Mouse (Mus musculus): ENCODE data around the gene Slc15a1. TPM values are rescaled to one million over a fixed set of nuclear protein-coding genes. Genes with fewer than 3 reads are reported as not detected.

Gene Slc15a1
- polyA plus RNA-seq, 1 experiment from 2014 or later, result not detected

DNA sequence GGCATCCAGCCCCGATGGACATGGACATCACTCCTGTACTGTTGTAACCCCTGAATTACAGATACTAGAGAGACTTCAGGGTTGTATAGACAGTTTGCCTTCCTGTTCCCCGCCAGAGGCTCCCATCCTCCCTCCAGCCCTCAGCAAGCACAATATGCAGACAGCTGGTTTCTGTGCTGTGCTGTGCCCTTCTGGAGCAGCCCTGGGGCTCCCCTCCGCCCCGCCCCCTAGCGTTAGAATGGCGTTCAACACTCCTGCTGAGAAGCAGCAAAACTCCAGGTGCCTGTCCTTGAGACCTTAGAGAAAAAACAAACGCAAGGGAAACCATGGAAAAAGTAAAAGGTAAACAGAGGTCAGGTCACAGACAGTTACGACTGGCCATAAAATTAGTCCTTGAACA lies 59.9 kb downstream of the Slc15a1 start:
- no peak overlapping the region for H3K4me2 ChIP-seq
- H3K9me3 ChIP-seq (replicated peaks), result no peaks in the 10 kb centered on the region
- no peak overlapping the region for H3K9ac ChIP-seq
- WGBS, result 17% methylated on average over 8 of the region's 8 CpGs
- ATAC-seq, result peak; percentile 66; the same call in 1 of the 2 replicates
- H3K36me3 ChIP-seq (ENCODE audit: poor library complexity, severe bottlenecking), result no peaks in the 10 kb centered on the region
- H3K4me3 ChIP-seq, result no peak overlapping the region
- no peak overlapping the region for H3K27ac ChIP-seq
- peaks cover 7% of the 10 kb centered on the region; the same call in 1 of the 2 replicates for H3K4me1 ChIP-seq
- H3K27me3 ChIP-seq, result no peaks in the 10 kb centered on the region

DNA sequence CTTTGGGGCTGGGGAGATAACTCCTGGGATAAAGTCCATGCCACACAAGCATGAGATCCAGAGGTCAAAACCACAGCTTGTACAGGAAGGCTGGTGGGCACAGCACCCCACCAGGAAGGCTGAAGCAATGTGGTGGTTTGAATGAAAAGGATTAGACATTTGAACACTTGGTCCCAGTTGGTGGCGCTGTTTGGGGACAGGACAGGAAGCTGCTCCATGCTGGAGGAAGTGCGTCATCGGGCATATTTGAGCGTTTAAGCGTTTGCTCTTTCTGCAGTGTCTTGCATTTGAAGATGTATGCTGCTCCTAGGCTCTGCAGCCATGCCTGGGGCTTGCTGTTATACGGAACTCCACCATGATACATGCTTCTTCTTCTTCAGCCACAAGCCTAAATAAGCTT lies 64.2 kb downstream of the Slc15a1 start:
- Histone ChIP-seq H3K27ac (no peak overlapping the region), H3K36me3 (ENCODE audit: poor library complexity, severe bottlenecking) (no peaks in the 10 kb centered on the region), H3K9ac (no peak overlapping the region), H3K4me3 (no peak overlapping the region), H3K9me3 (replicated peaks) (no peaks in the 10 kb centered on the region), H3K27me3 (no peaks in the 10 kb centered on the region), H3K4me2 (no peak overlapping the region), H3K4me1 (no peaks in the 10 kb centered on the region)
- WGBS, result 95% methylated on average over 6 of the region's 6 CpGs
- no peak for ATAC-seq

DNA sequence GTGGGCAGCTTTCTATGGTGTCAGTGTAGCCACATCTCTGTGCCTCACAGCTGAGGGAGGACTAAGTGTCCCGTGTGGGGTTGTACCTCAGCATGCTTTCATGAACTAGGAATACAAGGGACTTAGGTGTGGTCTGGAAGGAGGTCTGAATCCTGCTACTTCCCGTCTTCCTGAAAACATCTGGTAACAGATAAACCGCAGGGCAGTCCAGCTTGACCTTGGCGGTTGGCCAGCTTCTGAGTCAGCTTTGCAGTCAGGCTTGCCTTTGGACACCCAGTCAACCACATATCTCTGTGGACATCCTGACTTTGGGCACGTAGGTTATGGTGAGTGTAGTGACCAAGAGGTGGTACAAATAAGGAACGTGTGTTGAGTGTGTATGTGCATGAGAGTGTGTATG lies 68.0 kb downstream of the Slc15a1 start:
- WGBS, result 85% methylated on average over 6 of the region's 6 CpGs
- no peaks in the 10 kb centered on the region for H3K36me3 ChIP-seq (ENCODE audit: poor library complexity, severe bottlenecking)
- H3K27ac ChIP-seq, result no peak overlapping the region

DNA sequence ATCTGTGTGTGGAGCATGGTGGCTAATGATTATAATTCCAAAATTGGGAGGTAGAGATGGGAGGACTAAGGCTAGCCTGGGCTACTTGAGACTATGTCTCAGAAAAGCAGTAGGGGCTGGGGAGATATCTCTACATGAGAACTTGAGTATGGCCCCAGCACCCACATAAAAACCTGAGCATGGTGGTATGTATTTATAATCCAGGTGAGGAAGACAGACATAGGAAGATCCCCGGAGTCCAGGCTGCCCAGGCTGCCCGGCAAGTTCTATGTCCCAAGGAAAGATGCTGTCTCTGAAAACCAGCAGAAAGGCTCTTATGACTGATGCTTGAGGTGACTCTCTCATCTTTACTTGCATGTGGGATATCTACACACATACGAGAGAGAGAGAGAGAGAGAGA lies 68.6 kb downstream of the Slc15a1 start:
- ATAC-seq, result no peak
- Histone ChIP-seq H3K9ac (no peak overlapping the region), H3K4me1 (no peaks in the 10 kb centered on the region), H3K4me2 (no peak overlapping the region), H3K27ac (no peak overlapping the region), H3K4me3 (no peak overlapping the region), H3K9me3 (replicated peaks) (no peaks in the 10 kb centered on the region), H3K27me3 (no peaks in the 10 kb centered on the region), H3K36me3 (ENCODE audit: poor library complexity, severe bottlenecking) (no peaks in the 10 kb centered on the region)
- 96% methylated on average over 3 of the region's 3 CpGs for WGBS

More for the DNA sequence above, 68.0 kb downstream of the Slc15a1 start:
- H3K4me2 ChIP-seq, result no peak overlapping the region
- no peak overlapping the region for H3K9ac ChIP-seq
- no peak for ATAC-seq
- no peaks in the 10 kb centered on the region for H3K27me3 ChIP-seq
- no peaks in the 10 kb centered on the region for H3K4me1 ChIP-seq
- no peaks in the 10 kb centered on the region for H3K9me3 ChIP-seq (replicated peaks)
- H3K4me3 ChIP-seq, result no peak overlapping the region

DNA sequence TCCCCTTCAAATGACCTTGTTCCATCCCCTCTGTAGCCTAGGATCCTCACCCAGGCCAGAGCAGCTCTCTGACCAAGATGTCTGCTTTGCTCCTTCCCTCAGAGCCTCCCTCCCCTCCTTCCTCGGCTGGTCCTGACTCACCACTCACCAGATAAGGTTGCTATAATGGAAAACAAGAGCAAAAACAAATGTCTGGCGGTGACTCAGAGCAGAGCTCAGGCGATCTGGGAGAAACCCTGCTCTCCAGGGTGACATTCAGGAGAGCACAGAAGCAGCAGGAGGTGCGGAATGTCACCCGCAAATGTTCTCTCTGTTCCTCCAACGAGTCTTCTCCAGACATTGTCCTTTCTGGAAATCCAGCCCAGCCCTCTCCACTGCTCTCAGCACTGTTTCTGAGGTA lies 69.3 kb downstream of the Slc15a1 start:
- no peak overlapping the region for H3K4me2 ChIP-seq
- no peak overlapping the region for H3K27ac ChIP-seq
- H3K4me1 ChIP-seq, result no peaks in the 10 kb centered on the region
- H3K9ac ChIP-seq, result no peak overlapping the region
- no peaks in the 10 kb centered on the region for H3K9me3 ChIP-seq (replicated peaks)
- no peaks in the 10 kb centered on the region for H3K27me3 ChIP-seq
- H3K36me3 ChIP-seq (ENCODE audit: poor library complexity, severe bottlenecking), result no peaks in the 10 kb centered on the region
- 55% methylated on average over 6 of the region's 6 CpGs for whole genome bisulfite sequencing
- no peak overlapping the region for H3K4me3 ChIP-seq
- no peak for ATAC-seq

DNA sequence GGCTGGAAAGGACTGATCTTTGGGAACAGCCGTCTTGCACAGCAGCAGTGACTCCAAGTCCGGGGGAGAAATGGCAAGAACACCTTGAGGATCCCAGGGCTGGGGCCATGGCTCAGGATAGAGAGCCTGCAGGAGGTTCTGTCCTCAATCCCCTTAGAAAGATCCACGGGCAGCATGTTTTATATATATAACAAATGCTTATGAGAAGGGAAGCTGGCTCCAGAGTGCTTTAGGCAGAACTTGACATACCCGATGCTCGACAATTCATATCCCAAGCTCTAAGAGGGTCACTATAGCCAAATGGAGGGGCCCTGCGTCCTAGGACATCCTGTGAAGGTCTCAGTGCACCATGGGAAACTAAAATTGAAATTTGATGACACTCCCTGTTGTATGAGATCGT lies 73.8 kb downstream of the Slc15a1 start:
- H3K9me3 ChIP-seq (replicated peaks), result peaks cover 13% of the 10 kb centered on the region
- H3K4me1 ChIP-seq, result no peaks in the 10 kb centered on the region
- no peaks in the 10 kb centered on the region for H3K27me3 ChIP-seq
- no peak overlapping the region for H3K4me2 ChIP-seq
- no peak overlapping the region for H3K4me3 ChIP-seq
- no peaks in the 10 kb centered on the region for H3K36me3 ChIP-seq (ENCODE audit: poor library complexity, severe bottlenecking)
- no peak overlapping the region for H3K27ac ChIP-seq
- no peak for ATAC-seq
- WGBS, result 87% methylated on average over 7 of the region's 7 CpGs
- H3K9ac ChIP-seq, result no peak overlapping the region

DNA sequence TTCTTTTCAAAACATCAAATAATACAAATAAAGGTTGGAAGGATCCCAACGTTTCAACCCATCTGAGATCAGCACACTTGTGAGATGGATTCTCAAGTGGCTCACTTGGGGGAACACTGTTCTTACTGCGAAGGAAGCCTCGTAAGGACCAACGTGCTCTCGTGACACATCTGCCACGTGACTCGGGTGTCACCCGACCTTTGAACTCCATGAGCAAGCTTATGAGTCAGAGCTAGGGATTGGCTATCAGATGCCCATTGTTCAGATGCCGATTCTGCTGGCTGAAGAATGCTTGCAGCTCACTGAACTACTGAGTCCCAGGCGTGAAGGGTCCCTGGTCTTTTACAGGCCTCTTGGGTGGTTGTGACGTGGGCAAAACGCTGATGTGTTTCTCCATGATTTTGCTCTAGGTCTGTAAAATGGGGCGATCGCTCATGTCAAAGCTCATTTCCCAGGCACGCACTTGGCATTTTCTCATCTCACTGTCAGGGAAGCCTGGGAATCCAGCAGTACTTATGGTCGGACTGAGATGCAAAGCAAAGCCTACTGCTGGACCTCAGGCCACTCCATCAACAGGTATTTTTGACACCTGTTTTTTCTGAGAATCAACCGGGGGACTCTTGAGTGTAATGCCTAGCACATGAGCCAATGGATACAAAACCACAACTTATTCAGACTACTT lies 75.1 kb downstream of the Slc15a1 start:
- Histone ChIP-seq H3K4me1 (no peaks in the 10 kb centered on the region), H3K27ac (no peak overlapping the region), H3K9ac (no peak overlapping the region), H3K4me3 (no peak overlapping the region), H3K4me2 (no peak overlapping the region), H3K27me3 (no peaks in the 10 kb centered on the region), H3K9me3 (replicated peaks) (peaks cover 13% of the 10 kb centered on the region), H3K36me3 (ENCODE audit: poor library complexity, severe bottlenecking) (no peaks in the 10 kb centered on the region)
- WGBS, result 90% methylated on average over 17 of the region's 17 CpGs
- no peak for ATAC-seq

DNA sequence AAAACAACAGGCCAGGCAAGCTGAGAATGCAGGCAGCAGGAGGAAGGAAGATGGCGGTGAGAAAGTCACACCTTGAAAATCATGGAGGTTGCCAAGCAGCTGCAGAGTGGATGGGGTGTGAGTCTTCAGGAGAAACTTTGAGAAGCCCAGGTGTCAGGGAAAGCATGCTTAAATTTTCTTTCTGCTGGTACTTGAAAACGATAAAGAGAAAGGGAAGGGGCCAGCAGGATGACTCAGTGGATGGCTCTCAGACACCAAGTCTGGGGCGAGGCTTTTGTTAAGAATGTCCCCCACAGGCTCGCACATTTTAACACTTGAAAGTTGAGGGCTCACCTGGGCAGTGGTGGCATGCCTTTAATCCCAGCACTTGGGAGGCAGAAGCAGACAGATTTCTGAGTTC lies 76.9 kb downstream of the Slc15a1 start:
- no peaks in the 10 kb centered on the region for H3K27me3 ChIP-seq
- H3K9ac ChIP-seq, result no peak overlapping the region
- ATAC-seq, result no peak
- WGBS, result 96% methylated on average over 4 of the region's 4 CpGs
- H3K9me3 ChIP-seq (replicated peaks), result peaks cover 13% of the 10 kb centered on the region
- H3K4me2 ChIP-seq, result no peak overlapping the region
- no peaks in the 10 kb centered on the region for H3K4me1 ChIP-seq
- no peak overlapping the region for H3K4me3 ChIP-seq
- no peak overlapping the region for H3K27ac ChIP-seq
- H3K36me3 ChIP-seq (ENCODE audit: poor library complexity, severe bottlenecking), result no peaks in the 10 kb centered on the region

DNA sequence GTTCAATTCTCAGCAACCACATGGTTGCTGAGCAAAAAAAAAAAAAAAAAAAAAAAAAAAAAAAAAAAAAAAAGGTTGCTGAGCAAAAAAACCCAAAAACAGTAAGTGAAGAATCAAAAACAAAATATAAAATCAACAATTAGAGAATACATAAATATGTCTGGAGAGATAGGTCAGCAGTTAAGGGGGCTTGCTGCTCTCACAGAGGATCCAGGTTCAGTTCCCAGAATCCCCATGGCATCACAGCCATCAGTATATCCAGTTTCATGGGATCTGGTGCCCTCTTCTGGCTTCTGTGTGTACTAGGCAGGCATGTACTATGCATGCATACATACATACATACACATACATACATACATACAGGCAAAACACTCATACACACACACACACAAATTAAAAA lies 78.3 kb downstream of the Slc15a1 start:
- H3K9ac ChIP-seq, result no peak overlapping the region
- H3K4me3 ChIP-seq, result no peak overlapping the region
- no peaks in the 10 kb centered on the region for H3K4me1 ChIP-seq
- H3K27me3 ChIP-seq, result no peaks in the 10 kb centered on the region
- H3K27ac ChIP-seq, result no peak overlapping the region
- no peak for ATAC-seq
- peaks cover 13% of the 10 kb centered on the region for H3K9me3 ChIP-seq (replicated peaks)
- no peaks in the 10 kb centered on the region for H3K36me3 ChIP-seq (ENCODE audit: poor library complexity, severe bottlenecking)
- H3K4me2 ChIP-seq, result no peak overlapping the region

DNA sequence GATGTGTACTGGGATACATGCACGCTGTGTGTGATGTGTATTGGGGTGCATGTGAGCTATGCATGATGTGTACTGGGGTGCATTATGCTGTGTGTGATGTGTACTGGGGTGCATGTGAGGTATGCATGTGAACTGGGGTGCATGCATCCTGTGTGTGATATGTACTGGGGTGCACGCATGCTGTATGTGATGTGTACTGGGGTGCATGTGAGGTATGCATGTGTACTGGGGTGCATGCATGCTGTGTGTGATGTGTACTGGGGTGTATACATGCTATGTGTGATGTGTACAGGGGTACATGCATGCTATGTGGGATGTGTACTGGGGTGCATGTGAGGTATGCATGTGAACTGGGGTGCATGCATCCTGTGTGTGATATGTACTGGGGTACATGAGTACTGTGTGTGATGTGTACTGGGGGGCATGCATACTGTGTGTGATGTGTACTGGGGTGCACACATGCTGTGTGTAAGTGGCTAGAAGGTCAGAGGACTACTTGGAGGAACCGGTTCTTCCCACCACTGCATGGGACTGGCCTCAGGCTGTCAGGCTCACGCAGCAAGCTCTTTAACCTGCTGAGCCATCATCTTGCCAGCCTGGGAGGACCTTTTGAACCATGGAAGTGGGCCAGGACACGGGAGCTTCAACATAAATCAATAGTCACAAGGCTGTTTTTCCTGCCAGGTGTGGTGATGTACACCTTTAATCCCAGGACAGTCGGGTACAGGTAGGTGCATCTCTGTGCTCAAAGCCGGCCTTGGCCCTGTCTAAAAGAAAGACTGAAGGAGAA lies 79.9 kb downstream of the Slc15a1 start:
- Histone ChIP-seq H3K27ac (no peak overlapping the region), H3K36me3 (ENCODE audit: poor library complexity, severe bottlenecking) (no peaks in the 10 kb centered on the region), H3K27me3 (no peaks in the 10 kb centered on the region), H3K4me3 (no peak overlapping the region), H3K9ac (no peak overlapping the region), H3K9me3 (replicated peaks) (peaks cover 13% of the 10 kb centered on the region), H3K4me1 (no peaks in the 10 kb centered on the region), H3K4me2 (no peak overlapping the region)
- 88% methylated on average over 7 of the region's 7 CpGs for WGBS
- no peak for ATAC-seq

DNA sequence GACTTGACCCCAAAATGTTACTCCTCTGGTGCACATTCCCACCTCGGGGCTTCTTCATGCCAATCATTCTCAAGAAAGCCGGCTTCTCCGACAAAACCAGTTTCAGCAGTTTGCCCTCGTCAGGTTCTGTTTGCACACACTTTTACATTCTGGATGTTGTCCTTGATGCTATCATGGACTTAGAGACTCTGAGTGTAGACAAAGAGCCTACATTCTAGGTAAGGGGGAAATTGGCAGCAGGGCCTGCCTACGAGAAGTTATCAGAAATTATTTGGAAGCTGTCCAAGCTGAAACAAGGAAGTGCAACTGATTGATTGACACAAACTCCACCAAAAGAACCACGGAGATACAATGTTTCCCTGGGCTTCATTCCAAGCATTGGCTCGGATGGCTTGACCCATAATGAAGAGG lies 81.7 kb downstream of the Slc15a1 start:
- peaks cover 8% of the 10 kb centered on the region for H3K9me3 ChIP-seq (replicated peaks)
- ATAC-seq, result no peak
- H3K4me1 ChIP-seq, result no peaks in the 10 kb centered on the region
- H3K9ac ChIP-seq, result no peak overlapping the region
- 68% methylated on average over 7 of the region's 7 CpGs for WGBS
- no peaks in the 10 kb centered on the region for H3K27me3 ChIP-seq
- no peak overlapping the region for H3K4me3 ChIP-seq
- no peak overlapping the region for H3K27ac ChIP-seq
- no peaks in the 10 kb centered on the region for H3K36me3 ChIP-seq (ENCODE audit: poor library complexity, severe bottlenecking)
- H3K4me2 ChIP-seq, result no peak overlapping the region

DNA sequence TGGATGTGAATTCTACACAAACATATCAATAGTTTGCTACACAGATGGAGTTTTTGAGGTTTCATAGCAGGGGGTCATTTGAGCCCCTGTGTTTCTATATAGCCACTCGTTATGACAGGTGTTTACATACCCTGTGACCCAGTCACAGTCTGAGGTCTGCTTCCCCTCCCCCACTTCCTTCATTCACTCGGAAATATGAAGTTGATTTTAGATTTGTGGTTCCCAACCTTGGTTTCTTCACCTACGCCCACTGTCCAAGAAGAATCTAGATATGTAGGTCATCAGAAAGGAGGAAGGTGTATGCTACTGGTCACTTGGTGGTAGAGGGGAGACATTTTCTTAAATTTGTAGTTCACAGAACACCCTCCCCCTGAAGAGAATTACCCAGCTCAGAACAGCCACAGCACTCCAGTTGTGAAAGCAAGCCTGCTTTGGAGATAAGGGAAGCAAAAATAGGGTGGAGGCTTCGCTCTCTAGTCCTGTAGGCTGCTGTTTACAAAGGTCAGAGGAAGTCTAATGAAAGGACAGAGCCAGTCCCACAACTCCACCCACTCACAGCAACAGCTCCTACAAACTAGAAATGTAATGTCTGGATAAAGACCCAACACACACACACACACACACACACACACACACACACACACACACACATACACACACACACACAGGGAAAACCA lies 82.2 kb downstream of the Slc15a1 start:
- Histone ChIP-seq H3K27me3 (no peaks in the 10 kb centered on the region), H3K4me2 (no peak overlapping the region), H3K36me3 (ENCODE audit: poor library complexity, severe bottlenecking) (no peaks in the 10 kb centered on the region), H3K9me3 (replicated peaks) (peaks cover 3% of the 10 kb centered on the region; the same call in 1 of the 2 replicates), H3K9ac (no peak overlapping the region), H3K4me1 (no peaks in the 10 kb centered on the region), H3K27ac (no peak overlapping the region), H3K4me3 (no peak overlapping the region)
- 90% methylated on average over 4 of the region's 4 CpGs for WGBS
- ATAC-seq, result no peak

Data from forebrain, embryonic 13.5 days (tissue).